Mouse (Mus musculus) forebrain, embryonic 16.5 days (tissue): ENCODE results near the gene Pcsk5. TPM values are rescaled to one million over a fixed set of nuclear protein-coding genes. Genes with fewer than 3 reads are reported as not detected.
A peak's percentile ranks its signal among the peaks of the same experiment; 100 is the strongest.

Source experiments
- ATAC-seq: fragments of 200-750 bp; cut with Nextera tagmentation; 2 replicates; pipeline ENCODE4 v1.8.0; 2017; ENCODE audit warnings: mild to moderate bottlenecking, moderate library complexity
- H3K27ac ChIP-seq: fragments of 300-500 bp; sonication (generic); 2 replicates; pipeline ENCODE4 v1.5.1; 2014; ENCODE audit warnings: low read length, control low read depth
- H3K27me3 ChIP-seq: fragments of 300-500 bp; sonication (generic); replicated peaks from 2 replicates; pipeline ENCODE4 v1.6.1; 2014; ENCODE audit warnings: low read length; ENCODE audit not compliant: control insufficient read depth, insufficient read depth
- H3K36me3 ChIP-seq: fragments of 300-500 bp; sonication (generic); 2 replicates; pipeline ENCODE4 v1.6.1; 2014; ENCODE audit not compliant: control insufficient read depth, insufficient read depth
- H3K4me1 ChIP-seq: fragments of 300-500 bp; sonication (generic); replicated peaks from 2 replicates; pipeline ENCODE4 v1.6.1; 2014; ENCODE audit warnings: low read length; ENCODE audit not compliant: control insufficient read depth, insufficient read depth
- H3K4me2 ChIP-seq: fragments of 300-500 bp; sonication (generic); 2 replicates; pipeline ENCODE4 v1.6.1; 2014; ENCODE audit warnings: mild to moderate bottlenecking, low read length, control low read depth
- H3K4me3 ChIP-seq: fragments of 300-500 bp; sonication (generic); replicated peaks from 2 replicates; pipeline ENCODE4 v1.5.1; 2014; ENCODE audit warnings: mild to moderate bottlenecking, low read length, control low read depth
- H3K9ac ChIP-seq: fragments of 300-500 bp; sonication (generic); replicated peaks from 2 replicates; pipeline ENCODE4 v1.6.1; 2014; ENCODE audit warnings: low read depth, low read length, control low read depth
- H3K9me3 ChIP-seq: fragments of 300-500 bp; sonication (generic); 2 replicates; pipeline ENCODE4 v1.6.1; 2016; ENCODE audit warnings: low read length; ENCODE audit not compliant: control insufficient read depth
- WGBS: fragments of 180-500 bp; shearing (Covaris S2); extraction: QIAGEN DNeasy Blood & Tissue Kit; methylation state at CpG from one replicate; pipeline ENCODE4 v1.1.7; 2014; 5-methylcytosine and 5-hydroxymethylcytosine counted together
- polyA plus RNA-seq: library from polyadenylated mRNA; unstranded; fragments of >200 nt; fragmentation: Nextera tagmentation; extraction: Ambion mirVana; gene quantifications from 2 replicates; pipeline ENCODE4 v1.2.1, GENCODE M21; 2015

Pcsk5 gene
- polyA plus RNA-seq, 1 experiment from 2014 or later: 7.9 TPM

DNA sequence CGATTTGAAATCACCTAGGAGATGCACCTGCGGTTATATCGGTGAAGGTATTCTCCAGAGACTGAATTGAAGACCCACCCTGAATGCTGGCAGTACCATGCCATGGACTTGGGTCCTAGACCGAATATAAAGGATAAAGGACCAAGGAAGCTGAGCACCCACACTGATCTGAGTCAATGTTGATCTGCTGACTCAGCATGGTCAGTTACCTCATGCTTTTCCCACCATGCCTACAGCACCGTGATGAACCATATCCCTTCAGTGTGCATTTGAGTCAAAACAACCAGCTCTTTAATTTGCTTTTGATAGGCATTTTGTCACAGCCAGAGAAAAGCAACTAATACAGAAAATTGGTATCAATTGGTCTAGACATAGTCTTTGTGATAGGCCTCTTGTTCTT is 262.9 kb downstream of the Pcsk5 start:
- 94% methylated on average over 5 of the region's 5 CpGs for WGBS
- Histone ChIP-seq H3K9me3 (no peaks in the 10 kb centered on the region), H3K9ac (no peak overlapping the region), H3K27ac (no peak overlapping the region), H3K4me3 (no peak overlapping the region), H3K36me3 (no peaks in the 10 kb centered on the region), H3K4me2 (no peak overlapping the region), H3K4me1 (no peaks in the 10 kb centered on the region), H3K27me3 (no peaks in the 10 kb centered on the region)
- ATAC-seq: no peak

DNA sequence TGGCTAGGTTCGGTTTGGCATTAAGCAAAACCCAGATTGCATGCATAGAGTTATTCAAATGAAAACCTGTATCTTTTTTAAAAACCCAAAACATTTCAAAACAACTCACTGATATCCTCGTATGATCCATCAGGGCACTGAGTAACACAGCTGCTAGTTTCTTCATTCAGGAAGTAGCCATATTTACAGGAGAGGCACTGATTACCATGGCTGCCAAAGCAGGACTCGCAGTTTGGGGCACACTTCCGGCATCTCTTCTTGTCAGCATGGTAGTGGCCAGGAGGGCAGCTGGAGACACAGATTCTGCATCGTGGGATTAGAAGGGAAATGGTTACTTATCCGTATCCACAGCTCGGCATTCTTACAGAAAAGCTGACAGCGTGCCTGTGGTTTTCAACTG is 265.1 kb downstream of the Pcsk5 start:
- peak; percentile 75 for ATAC-seq
- no peaks in the 10 kb centered on the region for H3K36me3 ChIP-seq
- H3K27ac ChIP-seq: no peak overlapping the region
- no peaks in the 10 kb centered on the region for H3K4me1 ChIP-seq
- no peak overlapping the region for H3K9ac ChIP-seq
- no peaks in the 10 kb centered on the region for H3K27me3 ChIP-seq
- no peaks in the 10 kb centered on the region for H3K9me3 ChIP-seq
- 73% methylated on average over 8 of the region's 8 CpGs for WGBS
- H3K4me2 ChIP-seq: no peak overlapping the region
- no peak overlapping the region for H3K4me3 ChIP-seq

DNA sequence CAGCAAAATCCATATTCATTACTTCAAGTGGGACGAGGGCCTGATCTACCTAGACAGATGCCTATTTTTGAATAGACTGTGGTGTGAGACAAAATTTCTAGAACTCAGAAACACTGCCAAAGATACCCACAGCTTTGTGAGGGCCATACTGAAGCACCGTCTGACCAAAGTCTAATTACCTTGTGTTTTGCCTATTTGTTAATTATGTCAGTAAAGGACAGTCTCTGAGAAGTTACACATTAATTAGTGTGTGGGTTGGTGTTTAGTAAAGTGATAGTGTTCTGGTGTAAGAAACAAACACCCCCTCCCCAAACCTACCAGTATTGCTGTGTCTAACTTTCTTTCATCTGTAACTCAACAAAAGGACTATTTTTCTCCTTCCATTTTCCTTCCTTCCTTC is 266.5 kb downstream of the Pcsk5 start:
- ATAC-seq: no peak
- 53% methylated on average over 2 of the region's 2 CpGs for WGBS

GRCm38 (mm10) chr19:17567264-17567663 is 270.2 kb downstream of the Pcsk5 start:
- Histone ChIP-seq H3K4me1 (no peaks in the 10 kb centered on the region), H3K27me3 (no peaks in the 10 kb centered on the region), H3K36me3 (no peaks in the 10 kb centered on the region), H3K27ac (no peak overlapping the region), H3K4me2 (no peak overlapping the region), H3K9ac (no peak overlapping the region), H3K4me3 (no peak overlapping the region), H3K9me3 (no peaks in the 10 kb centered on the region)
- no peak for ATAC-seq
- 68% methylated on average over 3 of the region's 3 CpGs for WGBS

More for the DNA sequence above, 266.5 kb downstream of the Pcsk5 start:
- Histone ChIP-seq H3K4me1 (no peaks in the 10 kb centered on the region), H3K9ac (no peak overlapping the region), H3K9me3 (no peaks in the 10 kb centered on the region), H3K36me3 (no peaks in the 10 kb centered on the region), H3K4me3 (no peak overlapping the region), H3K27me3 (no peaks in the 10 kb centered on the region), H3K27ac (no peak overlapping the region), H3K4me2 (no peak overlapping the region)

- no peak overlapping the region for H3K4me3 ChIP-seq
- 0 out of 2 replicates have a peak, but pooled peaks have one; percentile 45 for ATAC-seq
- 62% methylated on average over 4 of the region's 4 CpGs for WGBS
These were observed 271.3 kb downstream of the Pcsk5 start for GRCm38 (mm10) chr19:17566097-17566496.

DNA sequence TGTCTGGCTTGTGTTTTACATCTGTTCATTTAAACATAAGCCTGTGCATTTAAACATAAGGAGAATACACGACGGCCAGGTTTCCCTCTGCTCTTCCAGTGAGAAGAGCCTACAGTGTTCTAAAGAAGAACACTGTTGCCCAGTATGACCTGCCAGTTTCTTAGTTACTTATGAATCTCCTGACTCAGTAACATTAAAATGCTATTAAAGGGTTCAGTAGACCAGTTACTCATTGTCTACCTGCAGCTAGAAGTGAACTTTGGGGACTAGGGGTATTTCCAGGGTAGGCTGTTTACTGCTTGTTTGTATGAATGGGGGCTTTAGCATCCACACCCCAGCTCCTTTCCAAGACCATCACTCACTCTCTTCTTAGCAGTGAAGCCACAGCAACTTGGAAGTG is 278.7 kb downstream of the Pcsk5 start:
- Histone ChIP-seq H3K4me1 (no peaks in the 10 kb centered on the region), H3K9me3 (no peaks in the 10 kb centered on the region), H3K4me3 (no peak overlapping the region), H3K9ac (no peak overlapping the region), H3K4me2 (no peak overlapping the region), H3K36me3 (no peaks in the 10 kb centered on the region), H3K27me3 (no peaks in the 10 kb centered on the region), H3K27ac (no peak overlapping the region)
- ATAC-seq: no peak
- 74% methylated on average over 2 of the region's 2 CpGs for WGBS

More at GRCm38 (mm10) chr19:17566097-17566496, 271.3 kb downstream of the Pcsk5 start:
- Histone ChIP-seq H3K36me3 (no peaks in the 10 kb centered on the region), H3K4me2 (no peak overlapping the region), H3K9me3 (no peaks in the 10 kb centered on the region), H3K4me1 (no peaks in the 10 kb centered on the region), H3K27ac (no peak overlapping the region), H3K27me3 (no peaks in the 10 kb centered on the region), H3K9ac (no peak overlapping the region)

- H3K36me3 ChIP-seq: no peaks in the 10 kb centered on the region
- H3K9ac ChIP-seq: no peak overlapping the region
- no peak overlapping the region for H3K4me2 ChIP-seq
- 84% methylated on average over 7 of the region's 7 CpGs for WGBS
- H3K4me3 ChIP-seq: no peak overlapping the region
- H3K4me1 ChIP-seq: no peaks in the 10 kb centered on the region
- no peaks in the 10 kb centered on the region for H3K27me3 ChIP-seq
- H3K27ac ChIP-seq: no peak overlapping the region
- 0 out of 2 replicates have a peak, but pooled peaks have one; percentile 26 for ATAC-seq
- no peaks in the 10 kb centered on the region for H3K9me3 ChIP-seq
These were observed 282.3 kb downstream of the Pcsk5 start for GRCm38 (mm10) chr19:17555159-17555558.

- 92% methylated on average over 2 of the region's 2 CpGs for WGBS
- Histone ChIP-seq H3K27me3 (no peaks in the 10 kb centered on the region), H3K27ac (no peak overlapping the region), H3K4me3 (no peak overlapping the region), H3K4me2 (no peak overlapping the region), H3K36me3 (no peaks in the 10 kb centered on the region), H3K9ac (no peak overlapping the region), H3K9me3 (no peaks in the 10 kb centered on the region), H3K4me1 (no peaks in the 10 kb centered on the region)
- no peak for ATAC-seq
These were observed 282.9 kb downstream of the Pcsk5 start for GRCm38 (mm10) chr19:17554571-17554970.

DNA sequence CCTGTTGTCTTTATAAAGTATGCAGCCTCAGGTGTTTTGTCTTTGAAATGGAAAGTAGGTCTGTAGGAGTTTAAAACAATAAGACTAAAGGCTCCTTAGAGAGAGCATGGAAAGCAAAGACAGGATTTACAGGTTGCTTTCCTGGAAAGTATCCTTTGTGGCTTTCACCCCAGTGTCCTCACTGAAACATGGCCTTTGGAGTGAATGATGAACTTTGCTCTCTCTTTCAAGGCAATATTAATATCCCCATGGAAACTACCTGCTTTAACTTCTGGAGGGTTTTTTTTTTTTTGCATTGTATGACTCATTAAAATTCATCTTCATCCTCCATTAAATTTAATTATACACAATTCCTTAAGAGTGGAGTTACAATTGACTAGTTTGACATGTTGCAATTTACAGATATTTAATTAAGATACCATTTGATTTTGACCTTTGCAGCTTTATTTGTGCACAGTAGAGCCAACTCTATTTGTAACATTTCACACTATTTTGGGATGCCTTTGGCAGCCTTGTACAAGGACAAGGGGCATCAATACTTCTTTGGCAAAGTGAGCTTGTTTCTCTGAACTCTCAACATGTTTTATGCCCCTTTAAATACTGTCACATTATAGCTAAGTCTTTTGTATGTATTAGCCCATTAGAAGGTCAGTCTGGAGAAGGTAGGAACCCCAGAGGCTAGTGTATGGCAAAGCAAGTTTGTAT is 283.9 kb downstream of the Pcsk5 start:
- H3K4me3 ChIP-seq: no peak overlapping the region
- no peaks in the 10 kb centered on the region for H3K4me1 ChIP-seq
- H3K9ac ChIP-seq: no peak overlapping the region
- no peak for ATAC-seq
- H3K9me3 ChIP-seq: no peaks in the 10 kb centered on the region
- H3K36me3 ChIP-seq: no peaks in the 10 kb centered on the region
- no peak overlapping the region for H3K27ac ChIP-seq
- H3K27me3 ChIP-seq: no peaks in the 10 kb centered on the region
- no peak overlapping the region for H3K4me2 ChIP-seq
